Mouse (Mus musculus): Measurements from ENCODE around the gene Gm37240. TPM values are rescaled to one million over a fixed set of nuclear protein-coding genes. Genes with fewer than 3 reads are reported as not detected.

Gm37240 gene
- polyA plus RNA-seq, 1 experiment from 2014 or later = 5.2 TPM

- DNase-seq (ENCODE audit: low spot score) = no peak
These were observed 58.3 kb downstream of the Gm37240 start for GRCm38 (mm10) chr3:85829047-85829446.

- no peak for DNase-seq (ENCODE audit: low spot score)
These were observed 59.5 kb downstream of the Gm37240 start for GRCm38 (mm10) chr3:85827815-85828214.

- no peak for DNase-seq (ENCODE audit: low spot score)
These were observed 60.0 kb downstream of the Gm37240 start for GRCm38 (mm10) chr3:85827283-85827682.

- no peak for DNase-seq (ENCODE audit: low spot score)
These were observed 66.3 kb downstream of the Gm37240 start for GRCm38 (mm10) chr3:85820839-85821548.

GRCm38 (mm10) chr3:85819319-85819718 lies 68.0 kb downstream of the Gm37240 start:
- no peak for DNase-seq (ENCODE audit: low spot score)

- DNase-seq (ENCODE audit: low spot score) = no peak
These were observed 70.1 kb downstream of the Gm37240 start, which contains the start of gene Fam160a1 for GRCm38 (mm10) chr3:85817191-85817590. Gene Fam160a1 (minus strand): TSS chr3:85817291.

- no peak for DNase-seq (ENCODE audit: low spot score)
These were observed 73.1 kb downstream of the Gm37240 start for GRCm38 (mm10) chr3:85814241-85814640.

GRCm38 (mm10) chr3:85813101-85814014 lies 74.0 kb downstream of the Gm37240 start:
- no peak for DNase-seq (ENCODE audit: low spot score)

- no peak for DNase-seq (ENCODE audit: low spot score)
These were observed 75.3 kb downstream of the Gm37240 start for GRCm38 (mm10) chr3:85812010-85812409.

- no peak for DNase-seq (ENCODE audit: low spot score)
These were observed 94.2 kb downstream of the Gm37240 start for GRCm38 (mm10) chr3:85793166-85793565.

GRCm38 (mm10) chr3:85789748-85790147 lies 97.6 kb downstream of the Gm37240 start:
- no peak for DNase-seq (ENCODE audit: low spot score)

- DNase-seq (ENCODE audit: low spot score) = no peak
These were observed 100.8 kb downstream of the Gm37240 start for GRCm38 (mm10) chr3:85786501-85786900.

GRCm38 (mm10) chr3:85780906-85781305 lies 106.4 kb downstream of the Gm37240 start:
- no peak for DNase-seq (ENCODE audit: low spot score)

GRCm38 (mm10) chr3:85780332-85780731 lies 107.0 kb downstream of the Gm37240 start:
- no peak for DNase-seq (ENCODE audit: low spot score)

GRCm38 (mm10) chr3:85777841-85778240 lies 109.5 kb downstream of the Gm37240 start:
- DNase-seq (ENCODE audit: low spot score) = no peak

GRCm38 (mm10) chr3:85777356-85777755 lies 110.0 kb downstream of the Gm37240 start:
- DNase-seq (ENCODE audit: low spot score) = no peak

GRCm38 (mm10) chr3:85776707-85777106 lies 110.6 kb downstream of the Gm37240 start:
- no peak for DNase-seq (ENCODE audit: low spot score)

GRCm38 (mm10) chr3:85776126-85776525 lies 111.2 kb downstream of the Gm37240 start:
- DNase-seq (ENCODE audit: low spot score) = no peak

- no peak for DNase-seq (ENCODE audit: low spot score)
These were observed 113.4 kb downstream of the Gm37240 start for GRCm38 (mm10) chr3:85773886-85774285.

GRCm38 (mm10) chr3:85773425-85773824 lies 113.9 kb downstream of the Gm37240 start:
- no peak for DNase-seq (ENCODE audit: low spot score)

GRCm38 (mm10) chr3:85764937-85765337 lies 122.4 kb downstream of the Gm37240 start:
- no peak for DNase-seq (ENCODE audit: low spot score)

Data from thymus, postnatal 0 days (tissue).